Mouse (Mus musculus): ENCODE measurements at regions not wholly inside any gene's neighbourhood (a gene's known extent, or its start where the extent isn't known, plus 50 kb on each side); places are given as distances from the start of the nearest gene placed in this dataset.
"Not testable (repeated sequence)": the region's sequence is repeated elsewhere in the genome, so short reads cannot be mapped to it uniquely, and the experiment has no call there.

GRCm38 (mm10) chr8:8919582-8920503 lies 229.5 kb upstream of the Arglu1 start:
- no peak for DNase-seq (ENCODE audit: low spot score)

GRCm38 (mm10) chr8:8919040-8919439 lies 228.7 kb upstream of the Arglu1 start:
- no peak for DNase-seq (ENCODE audit: low spot score)

- no peak for DNase-seq (ENCODE audit: low spot score)
Observed at GRCm38 (mm10) chr8:8907478-8908165, 217.3 kb upstream of the Arglu1 start.

- no peak for DNase-seq (ENCODE audit: low spot score)
Observed at GRCm38 (mm10) chr8:8892996-8893395, 202.7 kb upstream of the Arglu1 start.

- DNase-seq (ENCODE audit: low spot score) = no peak
Observed at GRCm38 (mm10) chr8:8877286-8877685, 187.0 kb upstream of the Arglu1 start.

- no peak for DNase-seq (ENCODE audit: low spot score)
Observed at GRCm38 (mm10) chr8:8876879-8877278, 186.6 kb upstream of the Arglu1 start.

GRCm38 (mm10) chr8:8876469-8876868 lies 186.1 kb upstream of the Arglu1 start:
- no peak for DNase-seq (ENCODE audit: low spot score)

- no peak for DNase-seq (ENCODE audit: low spot score)
Observed at GRCm38 (mm10) chr8:8871938-8872337, 181.6 kb upstream of the Arglu1 start.

GRCm38 (mm10) chr8:8871039-8871438 lies 180.7 kb upstream of the Arglu1 start:
- DNase-seq (ENCODE audit: low spot score) = no peak

- DNase-seq (ENCODE audit: low spot score) = no peak
Observed at GRCm38 (mm10) chr8:8870487-8870886, 180.2 kb upstream of the Arglu1 start.

GRCm38 (mm10) chr8:8869338-8869737 lies 179.0 kb upstream of the Arglu1 start:
- DNase-seq (ENCODE audit: low spot score) = no peak

GRCm38 (mm10) chr8:8867924-8868323 lies 177.6 kb upstream of the Arglu1 start:
- no peak for DNase-seq (ENCODE audit: low spot score)

GRCm38 (mm10) chr8:8867126-8867777 lies 176.9 kb upstream of the Arglu1 start:
- no peak for DNase-seq (ENCODE audit: low spot score)

- no peak for DNase-seq (ENCODE audit: low spot score)
Observed at GRCm38 (mm10) chr8:8862767-8863166, 172.4 kb upstream of the Arglu1 start.

- DNase-seq (ENCODE audit: low spot score) = no peak
Observed at GRCm38 (mm10) chr8:8861331-8861940, 171.1 kb upstream of the Arglu1 start.

- DNase-seq (ENCODE audit: low spot score) = no peak
Observed at GRCm38 (mm10) chr8:8858636-8859035, 168.3 kb upstream of the Arglu1 start.

- no peak for DNase-seq (ENCODE audit: low spot score)
Observed at GRCm38 (mm10) chr8:8852656-8853366, 162.5 kb upstream of the Arglu1 start.

GRCm38 (mm10) chr8:8851271-8851670 lies 160.9 kb upstream of the Arglu1 start:
- no peak for DNase-seq (ENCODE audit: low spot score)

- no peak for DNase-seq (ENCODE audit: low spot score)
Observed at GRCm38 (mm10) chr8:8850766-8851165, 160.4 kb upstream of the Arglu1 start.

GRCm38 (mm10) chr8:8847579-8847978 lies 157.3 kb upstream of the Arglu1 start:
- DNase-seq (ENCODE audit: low spot score) = peak; percentile 39

- DNase-seq (ENCODE audit: low spot score) = no peak
Observed at GRCm38 (mm10) chr8:8842326-8842725, 152.0 kb upstream of the Arglu1 start.

- not testable (repeated sequence) for DNase-seq (ENCODE audit: low spot score)
Observed at GRCm38 (mm10) chr8:8836166-8836565, 145.8 kb upstream of the Arglu1 start.
